Mouse (Mus musculus): ENCODE measurements around the gene Vps72.

GRCm38 (mm10) chr3:95171105-95171504 is 60.3 kb downstream of the Vps72 start:
- TF ChIP-seq CTCF (conservative IDR thresholded peaks at IDR 0.05; ENCODE audit: insufficient read depth, insufficient read length, low read depth, low read length) (no peak), POLR2A (IDR thresholded peaks at IDR 0.05; ENCODE audit: low read depth, low read length) (no peak)

All from kidney, adult 2 months (tissue).